Mouse (Mus musculus) heart, postnatal 14 days (tissue): ENCODE measurements at regions not wholly inside any gene's neighbourhood (a gene's known extent, or its start where the extent isn't known, plus 50 kb on each side); places are given as distances from the start of the nearest gene placed in this dataset.

Experiments used
- DNase-seq, 2 experiments: peaks; one replicate each; pipeline ENCODE4 v3.0.0; 2021 to 2022
- intact Hi-C: fragments of 180-260 bp; cut with DNase I; formaldehyde crosslinking; loops from one replicate; pipeline ENCODE4 v1.15.1; 2025

- DNase-seq: no peak
- intact Hi-C loops: loop anchor here (5.0 kb wide), 1 partner anchor 43 kb away; no protein-coding TSS in a partner anchor
Observed at GRCm38 (mm10) chr10:99959279-99959678, 56.2 kb upstream of the Kitl start.

- intact Hi-C loops: loop anchor here (5.0 kb wide), 1 partner anchor 65 kb away; the partner anchor contains the start of gene Kitl
- DNase-seq: no peak
Observed at GRCm38 (mm10) chr10:99952486-99952885, 62.9 kb upstream of the Kitl start.

- DNase-seq: no peak
- intact Hi-C loops: loop anchor here (5.0 kb wide), 1 partner anchor 66 kb away; the partner anchor contains the start of gene Kitl
Observed at GRCm38 (mm10) chr10:99951718-99952117, 63.7 kb upstream of the Kitl start.

- intact Hi-C loops: loop anchor here (5.0 kb wide), 1 partner anchor 66 kb away; the partner anchor contains the start of gene Kitl
- no peak for DNase-seq
Observed at GRCm38 (mm10) chr10:99951316-99951715, 64.1 kb upstream of the Kitl start.

- intact Hi-C loops: no loop called here
Observed at GRCm38 (mm10) chr10:99948740-99949139, 66.7 kb upstream of the Kitl start.

GRCm38 (mm10) chr10:99945418-99945817 is 70.0 kb upstream of the Kitl start:
- no peak for DNase-seq
- intact Hi-C loops: no loop called here

More at GRCm38 (mm10) chr10:99948740-99949139, 66.7 kb upstream of the Kitl start:
- DNase-seq: no peak

GRCm38 (mm10) chr10:99941665-99942064 is 73.8 kb upstream of the Kitl start:
- DNase-seq: peak; percentile 11 to 12
- intact Hi-C loops: no loop called here

GRCm38 (mm10) chr10:99938901-99939300 is 76.5 kb upstream of the Kitl start:
- DNase-seq: no peak
- intact Hi-C loops: no loop called here

GRCm38 (mm10) chr10:99937921-99938618 is 77.4 kb upstream of the Kitl start:
- no peak for DNase-seq
- intact Hi-C loops: no loop called here

- DNase-seq: no peak
- intact Hi-C loops: no loop called here
Observed at GRCm38 (mm10) chr10:99929191-99929590, 86.2 kb upstream of the Kitl start.

GRCm38 (mm10) chr10:99927913-99928312 is 87.5 kb upstream of the Kitl start:
- DNase-seq: no peak
- intact Hi-C loops: no loop called here

GRCm38 (mm10) chr10:99926327-99926954 is 89.0 kb upstream of the Kitl start:
- no peak for DNase-seq

GRCm38 (mm10) chr10:99924541-99924940 is 90.9 kb upstream of the Kitl start:
- no peak for DNase-seq
- intact Hi-C loops: no loop called here

More at GRCm38 (mm10) chr10:99926327-99926954, 89.0 kb upstream of the Kitl start:
- intact Hi-C loops: no loop called here

GRCm38 (mm10) chr10:99919925-99920324 is 95.5 kb upstream of the Kitl start:
- no peak for DNase-seq
- intact Hi-C loops: loop anchor here (10.0 kb wide), 2 partner anchors 255 to 275 kb away; no protein-coding TSS in a partner anchor

- intact Hi-C loops: loop anchor here (10.0 kb wide), 2 partner anchors 256 to 274 kb away; no protein-coding TSS in a partner anchor
Observed at GRCm38 (mm10) chr10:99918567-99919320, 96.7 kb upstream of the Kitl start.

GRCm38 (mm10) chr10:99913846-99914187 is 101.6 kb upstream of the Kitl start:
- intact Hi-C loops: loop anchor here (5.0 to 10.0 kb wide), 4 partner anchors 72 to 269 kb away; partner anchors contain the start of gene Kitl

More at GRCm38 (mm10) chr10:99918567-99919320, 96.7 kb upstream of the Kitl start:
- no peak for DNase-seq

GRCm38 (mm10) chr10:99913001-99913845 is 102.2 kb upstream of the Kitl start:
- intact Hi-C loops: loop anchor here (5.0 to 10.0 kb wide), 4 partner anchors 71 to 268 kb away; partner anchors contain the start of gene Kitl
- peak; percentile 7 to 9 for DNase-seq

More at GRCm38 (mm10) chr10:99913846-99914187, 101.6 kb upstream of the Kitl start:
- DNase-seq: no peak

GRCm38 (mm10) chr10:99910011-99910723 is 105.3 kb upstream of the Kitl start:
- intact Hi-C loops: loop anchor here (5.0 to 10.0 kb wide), 4 partner anchors 68 to 265 kb away; partner anchors contain the start of gene Kitl
- DNase-seq: no peak

GRCm38 (mm10) chr10:99908044-99908443 is 107.4 kb upstream of the Kitl start:
- intact Hi-C loops: no loop called here
- DNase-seq: no peak
